Mouse (Mus musculus) embryo, embryonic 9.5 days (tissue): Measurements from ENCODE around the gene H2afv.

ENCODE experiments used
- DNase-seq: peaks from one replicate; pipeline ENCODE4 v3.0.0-alpha.2; 2017; ENCODE audit errors: extremely low spot score

H2afv gene

DNA sequence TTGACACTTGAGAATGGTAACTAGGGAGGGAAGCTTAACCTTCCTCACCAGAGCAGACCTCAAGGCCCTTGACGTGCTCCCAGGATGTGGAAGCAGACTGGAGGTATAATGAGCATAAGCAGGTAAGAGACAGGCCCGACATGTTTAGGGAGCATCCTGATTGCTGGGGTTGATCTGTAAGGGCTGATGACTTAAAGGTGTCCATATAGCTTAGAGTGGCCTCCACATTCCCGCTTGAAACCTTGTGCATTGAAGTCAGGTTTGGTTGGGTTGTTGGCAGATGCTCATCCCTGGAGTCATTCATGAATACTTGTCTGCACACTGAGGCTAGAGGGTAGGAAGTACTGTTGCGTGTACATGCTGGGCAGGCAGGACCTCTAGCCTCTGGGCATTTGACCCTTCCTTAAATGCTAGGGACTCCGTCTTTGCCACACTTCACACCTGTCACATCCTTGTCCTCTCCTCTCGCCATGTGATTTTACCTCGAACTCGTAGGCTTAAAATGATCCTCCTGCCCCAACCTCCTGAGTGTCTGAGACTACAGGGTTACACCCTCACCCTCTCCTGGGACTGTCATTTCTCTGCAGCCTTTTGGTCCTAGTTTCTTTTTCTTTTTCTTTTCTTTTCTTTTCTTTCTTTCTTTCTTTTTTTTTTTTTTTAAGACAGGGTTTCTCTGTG is 53.7 kb downstream of the H2afv start:
- DNase-seq: no peak

DNA sequence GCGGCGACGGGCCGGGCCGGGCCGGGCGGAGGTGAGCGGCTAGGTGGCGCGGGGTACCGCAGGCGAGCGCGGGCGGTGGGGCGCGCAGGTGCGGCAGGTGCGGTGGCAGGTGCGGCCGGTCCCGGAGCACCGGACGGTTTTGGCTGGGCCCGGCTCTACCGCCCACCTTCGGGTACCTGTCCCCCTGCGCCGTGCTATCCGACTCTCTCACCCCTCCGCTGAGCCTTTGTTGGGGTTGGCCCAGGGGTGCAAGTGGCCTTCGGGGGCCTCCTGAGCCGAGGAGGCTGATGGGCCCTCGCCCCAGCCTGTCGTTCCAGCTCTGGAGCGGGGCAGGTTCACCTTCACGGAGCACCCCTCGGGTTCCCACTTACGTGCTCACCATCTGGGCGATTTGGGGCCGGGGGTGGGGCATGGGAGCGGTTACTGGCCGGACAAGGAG is 54.7 kb downstream of the H2afv start:
- DNase-seq: peak; percentile 22

DNA sequence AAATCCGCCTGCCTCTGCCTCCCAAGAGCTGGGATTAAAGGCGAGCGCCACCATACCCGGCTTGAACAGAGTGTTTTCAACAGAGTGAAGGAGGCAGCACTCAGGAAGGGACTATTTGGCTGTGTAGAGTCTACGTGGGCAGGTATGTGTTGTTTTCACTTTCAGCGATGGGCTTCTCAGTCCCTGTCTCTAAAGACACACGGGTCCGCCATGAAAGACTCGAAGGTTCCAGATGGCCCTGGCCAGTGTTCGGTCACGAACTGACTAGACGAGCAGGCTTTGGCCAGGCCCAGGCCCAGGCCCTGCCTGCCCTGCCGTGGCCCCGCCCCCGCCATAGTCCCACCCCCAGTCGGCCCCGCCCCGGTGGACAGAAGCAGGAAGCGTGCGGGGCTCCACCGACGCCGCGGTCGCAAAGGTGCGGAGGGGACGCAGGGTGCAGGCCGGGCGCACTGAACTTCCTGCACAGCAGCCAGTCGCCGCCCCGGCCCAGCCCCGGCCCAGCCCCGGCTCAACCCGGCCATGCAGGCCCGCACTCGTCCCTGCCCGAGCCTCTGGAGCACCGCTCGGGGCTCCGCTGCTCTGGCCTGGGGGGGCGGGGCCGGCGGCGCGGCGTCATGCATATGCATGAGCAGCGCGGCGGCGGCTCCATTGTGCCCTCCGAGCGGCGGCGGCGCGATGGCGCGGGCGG is 55.4 kb downstream of the H2afv start, which contains the start of gene Zmiz2:
Gene Zmiz2, plus strand, starts transcription at position 349 of the 688 bp plus-strand sequence.
- DNase-seq: peak; percentile 97

DNA sequence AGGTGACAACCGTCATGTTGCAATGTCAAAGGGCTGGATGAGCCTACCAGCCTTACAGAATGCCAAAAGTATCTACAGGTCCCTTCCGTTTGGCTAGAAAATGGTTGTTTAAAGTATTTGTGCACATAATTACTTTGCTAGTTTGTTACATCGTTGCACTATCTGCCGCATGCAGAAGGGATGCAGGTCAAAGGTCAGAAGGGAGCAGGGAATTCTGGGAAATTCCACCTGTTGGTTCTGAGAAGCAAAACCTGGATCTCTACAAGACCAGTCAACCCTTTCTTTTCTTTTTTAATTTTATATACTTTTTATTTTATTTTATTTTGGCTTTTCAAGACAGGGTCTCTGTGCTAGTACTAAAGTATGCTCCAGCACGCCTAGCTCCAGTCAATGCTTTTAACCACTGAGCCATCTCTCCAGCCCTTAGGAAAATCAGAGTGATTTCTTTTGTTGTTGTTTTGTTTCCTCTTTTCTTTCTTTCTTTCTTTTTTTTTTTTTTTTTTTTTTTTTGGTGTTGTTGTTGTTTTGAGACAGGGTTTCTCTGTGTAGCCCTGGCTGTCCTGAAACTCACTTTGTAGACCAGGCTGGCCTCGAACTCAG is 56.0 kb downstream of the H2afv start:
- no peak for DNase-seq

DNA sequence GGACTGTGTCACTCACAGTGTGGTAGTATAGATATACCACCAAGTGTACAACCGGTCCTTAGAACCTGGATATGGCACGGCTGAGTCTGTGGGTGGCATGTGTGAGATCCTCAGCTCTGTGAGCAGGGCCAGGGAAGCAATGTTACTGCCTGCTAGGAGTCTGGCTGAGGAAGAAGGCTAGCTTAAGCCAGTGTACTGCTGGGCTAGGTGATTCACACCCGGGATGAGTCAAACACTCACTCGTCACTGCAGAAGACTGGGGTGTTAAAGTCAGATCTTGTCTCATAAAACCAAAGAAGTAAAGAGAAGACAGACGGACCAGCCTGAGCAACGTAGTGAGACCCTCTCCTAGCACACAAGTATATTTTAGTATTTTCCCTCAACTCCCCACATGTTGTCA is 63.3 kb downstream of the H2afv start:
- no peak for DNase-seq
